Mouse (Mus musculus) embryo, embryonic 11 days (tissue): ENCODE measurements around the gene Per2.

ENCODE experiments used
- DNase-seq: peaks from one replicate; pipeline ENCODE4 v3.0.0-alpha.2; 2015

Per2 gene

DNA sequence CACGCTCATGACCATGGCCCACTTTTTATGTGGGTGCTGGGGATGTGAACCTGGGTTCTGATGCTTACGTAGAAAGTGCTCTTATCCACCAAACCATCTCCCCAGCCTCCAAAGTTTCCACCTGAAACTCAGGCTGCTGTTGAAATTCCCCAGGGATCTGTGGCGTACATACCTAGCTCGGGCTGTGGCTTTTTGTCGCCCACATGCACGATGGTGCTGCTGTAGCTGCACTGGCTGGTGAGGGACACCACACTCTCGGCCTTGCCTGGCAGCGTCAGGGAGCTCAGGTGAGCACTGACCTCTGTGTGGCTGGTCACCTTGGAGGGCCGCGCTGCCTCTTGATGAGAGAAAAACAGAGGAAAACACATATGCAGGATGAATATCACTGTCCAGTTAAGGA is 29.9 kb downstream of the Per2 start:
- DNase-seq = no peak

DNA sequence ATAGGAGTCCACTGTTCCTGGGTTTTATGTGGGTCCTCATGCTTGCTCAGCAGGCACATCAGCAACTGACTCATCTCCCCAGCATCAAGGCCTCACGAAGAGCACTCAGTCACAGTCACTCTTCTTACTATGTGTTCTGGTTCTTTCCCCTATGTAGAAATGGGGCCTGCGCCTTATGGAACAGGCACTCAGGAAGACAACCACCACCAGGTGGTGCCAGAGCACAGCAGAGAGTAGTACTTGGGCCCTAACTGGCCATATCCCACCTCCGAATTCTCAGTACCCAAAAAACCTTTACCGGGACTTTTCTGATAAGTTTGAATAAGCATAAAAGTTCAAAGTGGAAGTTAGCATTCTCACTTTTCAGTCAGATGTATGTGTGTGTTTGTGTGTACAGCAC is 30.5 kb downstream of the Per2 start:
- DNase-seq = peak; percentile 87

DNA sequence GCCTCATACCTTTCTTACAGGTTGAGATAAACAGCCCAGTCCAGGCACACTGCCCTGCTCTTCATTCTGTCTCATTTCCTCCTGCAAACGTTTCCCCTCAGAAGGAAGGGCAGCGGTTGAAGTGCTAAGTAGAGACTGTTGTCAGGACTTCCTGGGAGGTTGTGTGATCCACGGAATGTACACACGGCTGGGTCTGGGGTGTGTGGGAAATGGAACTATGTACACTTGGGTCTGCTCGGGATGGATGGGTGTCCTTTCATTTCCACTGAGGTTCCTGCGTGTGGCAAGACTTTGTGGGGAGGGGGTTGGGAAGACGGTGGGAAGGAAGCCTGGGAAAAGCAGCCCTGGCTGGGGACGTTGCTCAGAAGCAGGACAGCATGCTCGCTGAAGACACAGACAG is 32.7 kb downstream of the Per2 start:
- no peak for DNase-seq

DNA sequence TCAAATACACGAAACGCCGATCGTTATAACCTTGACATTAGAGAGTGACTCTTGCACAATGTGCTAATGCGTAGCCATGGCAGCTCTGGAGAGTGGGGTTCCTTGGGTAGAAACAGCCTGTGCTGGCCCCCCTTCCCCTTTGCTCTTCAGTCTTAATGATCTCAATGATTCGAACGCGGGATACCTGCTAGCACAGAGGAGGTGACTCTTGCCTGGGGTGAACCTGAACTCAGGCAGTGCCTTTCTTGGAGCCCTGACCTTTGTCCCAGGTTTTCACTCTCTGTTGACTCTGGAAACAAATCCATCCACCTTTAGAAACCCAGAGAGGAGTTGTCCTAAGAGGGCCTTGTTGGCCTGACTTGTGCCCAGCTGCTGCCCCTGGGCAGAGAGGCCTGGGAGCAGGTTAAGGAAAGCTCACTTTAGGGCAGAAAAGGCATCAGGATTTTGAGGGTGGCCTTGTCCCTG is 38.5 kb downstream of the Per2 start:
- no peak for DNase-seq

DNA sequence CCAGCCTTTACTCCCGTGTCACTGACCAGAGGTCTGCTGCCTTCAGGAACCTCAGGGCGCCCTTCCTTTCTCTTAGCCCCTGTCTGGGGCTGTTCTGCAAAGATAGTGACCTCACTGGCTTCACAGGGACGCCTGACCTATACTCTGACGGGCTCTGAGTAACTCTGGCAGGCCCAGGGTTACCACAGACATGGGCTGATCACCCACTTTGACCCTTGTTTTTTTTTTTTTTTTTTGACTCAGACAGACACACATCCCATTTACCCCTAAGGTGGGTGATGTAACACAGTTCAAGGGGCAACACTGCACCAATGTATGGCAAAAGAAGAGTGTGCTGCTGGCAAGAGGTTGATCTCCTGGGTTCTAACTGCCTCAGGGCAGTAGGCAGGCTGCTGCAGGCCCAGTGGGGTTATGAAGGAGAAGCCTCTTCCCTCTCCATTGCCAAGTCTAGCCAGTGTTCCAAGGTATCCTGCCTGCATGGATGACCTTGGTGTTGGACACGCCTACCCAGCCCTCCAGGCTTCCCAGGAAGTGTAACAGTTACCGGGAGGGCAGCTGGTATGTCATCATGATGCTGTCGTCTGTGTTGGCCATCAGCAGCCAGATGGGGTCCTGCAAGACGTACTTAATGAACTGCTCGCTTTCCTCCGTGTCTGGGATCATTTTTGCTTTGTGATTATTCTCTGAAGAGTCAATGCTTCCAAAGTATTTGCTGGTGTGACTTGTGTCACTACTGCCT is 39.1 kb downstream of the Per2 start:
- no peak for DNase-seq

DNA sequence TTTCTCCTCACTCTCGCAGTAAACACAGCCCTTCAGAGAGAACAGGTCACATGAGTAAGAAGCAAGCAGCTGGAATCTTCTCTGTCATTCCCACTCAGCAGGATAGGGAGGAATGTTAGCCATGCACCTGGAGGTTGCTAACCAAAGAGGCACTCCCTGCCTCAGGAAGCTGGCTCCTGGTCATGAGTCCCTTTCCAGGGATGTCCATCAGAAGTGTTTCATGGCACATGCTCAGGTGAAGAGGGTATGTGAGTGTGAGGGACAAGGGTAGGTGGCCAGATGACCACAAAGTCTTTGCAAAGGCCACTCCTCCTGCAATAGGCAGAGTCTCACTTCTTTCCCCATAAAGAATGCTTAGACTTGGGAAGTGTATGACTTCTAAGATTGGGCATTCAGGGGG is 41.1 kb downstream of the Per2 start:
- DNase-seq = no peak

DNA sequence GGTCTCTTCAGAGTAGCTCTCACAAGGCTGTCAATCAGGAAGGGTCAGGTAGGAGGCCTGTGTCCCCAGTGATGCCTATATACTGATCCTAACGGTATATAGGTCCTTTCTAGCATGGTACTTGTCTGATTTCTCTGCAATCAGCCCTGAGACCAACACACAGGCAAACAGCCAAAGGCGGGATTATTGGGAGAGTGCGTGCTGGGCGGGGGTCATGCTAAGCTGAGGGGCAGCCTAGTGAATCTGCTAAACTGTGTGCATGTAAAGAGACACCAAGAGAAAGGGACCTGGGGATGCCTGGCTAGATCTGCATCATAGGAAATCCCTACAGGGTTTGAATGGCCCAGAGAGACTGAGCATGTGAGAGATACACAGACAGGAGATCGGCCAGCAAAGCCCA is 43.8 kb downstream of the Per2 start:
- DNase-seq = no peak

DNA sequence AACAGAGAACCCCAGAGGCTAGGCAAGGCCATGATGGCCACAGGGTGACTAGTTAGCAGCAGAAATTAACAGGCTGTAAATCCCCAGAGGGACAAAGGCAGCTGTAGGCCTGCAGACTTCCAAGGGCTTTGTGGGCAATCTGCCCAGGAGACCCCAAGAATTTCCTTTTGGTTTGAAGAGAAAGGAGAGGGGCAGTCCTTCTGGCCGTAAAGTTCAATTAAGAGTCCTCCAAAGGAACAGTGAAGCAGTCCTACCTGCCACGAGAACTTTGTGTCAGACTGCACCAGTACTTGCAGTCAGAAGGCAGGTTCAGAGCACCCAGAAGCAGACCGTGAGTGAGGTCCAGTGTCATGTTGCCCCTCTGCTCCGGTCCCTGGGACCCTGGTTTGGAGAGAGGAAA is 44.2 kb downstream of the Per2 start:
- no peak for DNase-seq

DNA sequence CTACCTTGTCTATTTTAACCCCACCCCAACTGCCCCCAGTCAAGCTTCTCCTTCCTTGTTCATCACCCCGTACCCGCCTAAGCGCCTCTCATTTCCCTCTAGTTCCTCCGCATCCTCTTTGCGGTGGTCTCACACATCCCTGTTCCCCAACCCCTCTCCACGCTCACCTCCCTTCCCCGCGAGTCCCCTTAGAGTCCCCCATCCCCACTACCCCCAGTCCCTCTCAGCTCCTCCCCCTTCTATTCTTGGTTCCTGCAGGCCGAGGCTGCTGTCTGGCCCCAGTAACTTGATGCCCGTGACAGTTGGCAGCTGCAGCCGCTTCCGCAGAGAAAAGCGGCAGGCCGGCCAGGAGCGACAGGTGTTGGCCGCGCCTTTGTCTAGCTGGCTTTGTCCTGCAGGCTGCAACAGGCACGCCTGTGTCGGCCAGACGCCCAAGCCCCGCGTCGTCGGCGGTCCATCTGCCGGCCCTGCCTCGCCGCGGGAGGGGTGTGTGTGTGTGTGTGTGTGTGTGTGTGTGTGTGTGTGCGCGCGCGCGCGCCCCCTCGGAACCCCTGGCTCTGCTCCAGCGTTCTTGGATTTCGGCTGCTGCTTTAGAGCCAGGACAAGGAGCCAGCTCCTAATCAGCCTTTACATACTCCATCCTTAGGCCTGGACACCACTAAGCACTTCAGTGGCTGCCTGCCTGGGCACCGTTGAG is 45.1 kb downstream of the Per2 start, which contains the start of gene Hes6:
Gene Hes6, minus strand, starts transcription at position 141 of the 697 bp plus-strand sequence.
- DNase-seq = peak; percentile 91

DNA sequence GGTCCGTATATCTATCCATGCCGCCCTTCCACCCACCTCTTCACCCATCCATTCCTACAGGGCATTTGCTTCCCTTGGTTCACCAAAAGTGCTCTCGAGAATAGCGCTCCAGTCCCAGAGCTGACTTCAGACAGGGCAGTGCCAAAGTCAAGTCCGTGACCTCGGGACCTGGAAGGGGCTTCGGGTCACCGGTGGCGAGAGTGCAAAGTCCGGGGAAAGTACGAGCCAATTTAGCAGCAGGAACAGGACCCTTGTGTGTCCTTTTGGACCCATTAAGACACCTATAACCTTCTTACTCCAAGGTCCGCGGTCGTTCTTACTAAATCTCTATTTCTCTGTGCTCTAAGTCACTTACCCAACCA is 45.6 kb downstream of the Per2 start:
- no peak for DNase-seq

DNA sequence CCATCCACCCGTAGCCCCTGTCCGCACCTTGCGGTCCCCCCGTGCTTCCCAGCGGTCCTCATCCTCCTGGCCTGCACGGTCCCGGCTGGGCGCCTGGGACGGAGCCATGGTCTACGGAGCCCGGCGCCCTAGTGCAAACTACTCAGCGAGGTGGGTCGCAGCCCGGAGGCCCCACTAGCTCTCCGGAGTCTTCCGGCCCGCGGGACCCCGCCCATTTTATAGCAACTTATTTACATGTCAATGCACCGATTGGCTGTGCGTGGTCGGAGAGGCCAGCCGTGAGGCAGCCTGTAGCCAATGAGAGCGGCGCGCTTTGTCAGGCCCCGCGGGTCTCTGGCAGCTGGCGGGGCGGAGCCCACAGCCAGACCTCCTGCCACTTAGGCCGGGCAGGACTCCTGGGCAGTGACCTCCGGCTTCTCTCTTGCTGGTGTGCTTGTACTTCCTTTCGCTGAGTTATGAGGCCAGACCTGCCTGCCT is 46.1 kb downstream of the Per2 start:
- peak; percentile 98 for DNase-seq

DNA sequence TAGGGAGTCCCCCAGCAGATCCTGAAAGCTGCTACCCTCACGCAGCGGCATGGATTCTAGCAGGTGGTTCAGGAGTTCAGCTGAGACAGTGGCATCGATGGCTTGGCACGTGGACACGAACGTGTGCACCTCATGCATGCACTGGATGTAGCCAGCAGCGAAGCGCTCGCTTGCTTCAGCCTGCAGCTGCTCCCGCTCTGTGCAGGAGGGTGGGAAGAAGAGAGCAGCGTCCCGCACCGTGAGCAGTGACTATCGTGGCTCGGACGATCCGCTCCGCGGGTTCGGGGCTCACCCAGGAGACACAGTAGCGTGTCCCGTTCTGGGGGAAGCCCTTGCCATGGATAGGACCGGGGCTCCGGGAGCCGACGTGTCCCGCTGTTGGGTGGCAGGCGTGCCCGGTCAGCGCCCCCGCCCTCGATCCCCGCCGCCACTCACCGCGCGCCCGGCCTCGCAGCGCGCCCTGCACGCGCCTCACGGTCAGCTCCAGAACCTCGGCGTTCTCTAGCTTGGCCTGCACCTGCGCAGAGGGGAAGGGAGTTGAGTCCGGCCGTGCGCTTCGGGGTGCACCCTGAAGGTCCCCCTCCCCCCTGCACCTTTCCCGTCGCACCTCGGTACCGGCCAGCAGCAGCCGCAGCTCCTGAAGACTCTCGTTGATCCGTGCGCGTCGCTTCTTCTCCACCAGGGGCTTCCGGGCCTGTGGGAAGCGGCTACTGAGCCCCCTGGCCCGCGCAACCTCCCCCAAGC is 46.7 kb downstream of the Per2 start:
- DNase-seq = peak; percentile 40

DNA sequence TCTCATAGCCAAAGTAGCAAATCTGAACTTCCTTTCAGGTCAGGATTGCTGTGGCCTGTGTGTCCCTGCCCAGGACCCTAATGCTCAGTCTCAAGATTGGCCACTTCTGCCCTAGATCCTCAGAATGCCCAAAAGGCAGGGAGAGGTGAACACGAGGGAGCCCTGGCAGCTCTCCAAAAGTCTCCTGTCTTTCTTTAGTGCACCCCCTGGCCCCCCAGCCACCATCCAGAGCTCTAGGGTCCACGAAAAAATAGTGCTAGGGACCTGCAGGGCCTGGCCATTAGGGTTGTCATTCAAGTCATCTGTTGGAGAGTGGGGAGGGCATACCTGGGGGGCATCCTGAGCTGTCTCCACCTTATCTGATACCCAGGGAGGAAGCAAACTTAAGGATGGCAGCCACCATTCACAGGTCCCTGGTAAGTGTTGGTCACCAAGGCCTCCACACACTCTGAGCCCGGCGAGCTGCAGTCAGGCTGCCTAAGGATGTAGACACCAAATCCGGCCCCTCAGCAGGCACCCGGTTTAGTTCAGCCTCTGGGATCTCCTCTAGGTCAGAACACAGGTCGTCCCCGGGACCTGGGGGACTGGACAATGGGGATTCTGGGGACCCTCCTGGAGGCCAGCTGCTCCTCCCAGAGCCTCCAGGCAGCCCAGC is 47.4 kb downstream of the Per2 start:
- no peak for DNase-seq

DNA sequence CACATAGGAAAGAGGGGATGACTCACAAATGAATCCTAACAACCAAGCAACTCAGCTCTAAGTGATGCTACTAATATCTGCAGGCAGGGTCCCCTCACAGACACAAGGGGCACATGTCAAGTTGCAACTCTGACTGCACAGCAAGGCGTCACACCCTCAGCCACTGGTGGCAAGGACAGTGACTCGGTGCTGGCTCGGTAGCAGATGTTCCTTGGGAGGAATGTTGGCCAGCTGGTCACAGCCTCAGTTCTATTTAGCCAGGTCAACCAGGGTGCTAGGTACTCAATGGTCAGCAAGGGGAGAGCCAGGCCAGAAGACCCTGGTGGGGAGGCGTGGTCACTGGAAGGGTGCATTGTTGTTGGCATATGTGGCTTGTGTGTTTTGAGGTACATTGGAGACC is 51.3 kb downstream of the Per2 start:
- DNase-seq = no peak

DNA sequence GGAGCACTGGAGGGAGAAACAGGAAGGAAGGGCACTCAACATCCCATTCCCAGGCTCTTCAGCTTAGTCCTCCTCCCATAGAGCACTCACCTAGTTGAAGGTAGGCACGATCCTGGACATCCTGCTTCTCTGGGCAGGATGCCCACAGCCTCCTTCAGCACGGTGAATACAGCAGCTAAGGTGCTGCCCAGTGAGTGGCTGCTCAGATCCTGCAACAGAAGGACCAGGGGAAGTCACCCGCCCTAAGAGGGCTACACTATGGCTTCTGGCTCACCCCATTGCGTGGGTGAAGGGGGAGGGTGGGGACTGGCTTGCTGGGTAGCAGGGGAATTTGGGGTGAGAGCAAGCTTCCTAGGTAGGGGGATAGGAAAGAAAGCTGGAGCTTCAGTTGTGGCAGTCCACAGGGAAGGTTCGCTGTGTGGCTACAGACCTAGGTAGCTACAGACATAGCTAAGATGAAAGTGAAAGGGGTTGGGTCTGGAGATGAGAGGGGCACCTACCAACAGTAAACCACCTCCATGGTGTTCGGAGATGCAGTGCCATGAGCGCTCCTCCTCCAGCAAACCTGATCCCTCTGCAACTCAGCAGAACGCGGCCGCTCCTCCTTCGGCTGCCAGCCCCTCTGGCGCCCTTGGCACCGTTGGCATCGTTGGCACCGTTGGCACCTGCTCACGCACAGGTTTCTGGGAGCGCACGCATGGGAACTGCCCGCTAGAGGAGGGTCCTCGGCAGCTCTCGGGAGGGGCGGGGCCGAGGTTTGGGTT is 53.5 kb downstream of the Per2 start:
- no peak for DNase-seq

DNA sequence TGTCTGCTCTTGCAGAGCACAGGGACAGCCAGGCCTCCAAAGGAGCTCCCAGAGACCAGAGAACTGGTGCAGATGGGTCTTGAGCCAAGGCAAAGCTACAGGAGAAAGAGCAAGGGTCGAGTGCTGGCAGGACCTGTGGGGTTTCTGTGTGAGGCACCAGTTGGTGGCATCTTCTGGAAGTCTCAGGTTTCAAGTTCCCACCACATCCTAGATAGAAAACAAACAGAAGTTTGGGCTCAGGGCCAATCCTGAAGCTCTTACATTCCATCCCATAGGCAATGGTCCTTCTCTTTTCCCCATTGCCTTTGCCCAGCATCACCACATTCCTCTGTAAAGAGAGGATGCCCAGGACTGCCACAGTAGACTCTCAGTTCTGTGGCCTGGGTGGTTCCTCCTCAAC is 54.1 kb downstream of the Per2 start:
- DNase-seq = no peak

DNA sequence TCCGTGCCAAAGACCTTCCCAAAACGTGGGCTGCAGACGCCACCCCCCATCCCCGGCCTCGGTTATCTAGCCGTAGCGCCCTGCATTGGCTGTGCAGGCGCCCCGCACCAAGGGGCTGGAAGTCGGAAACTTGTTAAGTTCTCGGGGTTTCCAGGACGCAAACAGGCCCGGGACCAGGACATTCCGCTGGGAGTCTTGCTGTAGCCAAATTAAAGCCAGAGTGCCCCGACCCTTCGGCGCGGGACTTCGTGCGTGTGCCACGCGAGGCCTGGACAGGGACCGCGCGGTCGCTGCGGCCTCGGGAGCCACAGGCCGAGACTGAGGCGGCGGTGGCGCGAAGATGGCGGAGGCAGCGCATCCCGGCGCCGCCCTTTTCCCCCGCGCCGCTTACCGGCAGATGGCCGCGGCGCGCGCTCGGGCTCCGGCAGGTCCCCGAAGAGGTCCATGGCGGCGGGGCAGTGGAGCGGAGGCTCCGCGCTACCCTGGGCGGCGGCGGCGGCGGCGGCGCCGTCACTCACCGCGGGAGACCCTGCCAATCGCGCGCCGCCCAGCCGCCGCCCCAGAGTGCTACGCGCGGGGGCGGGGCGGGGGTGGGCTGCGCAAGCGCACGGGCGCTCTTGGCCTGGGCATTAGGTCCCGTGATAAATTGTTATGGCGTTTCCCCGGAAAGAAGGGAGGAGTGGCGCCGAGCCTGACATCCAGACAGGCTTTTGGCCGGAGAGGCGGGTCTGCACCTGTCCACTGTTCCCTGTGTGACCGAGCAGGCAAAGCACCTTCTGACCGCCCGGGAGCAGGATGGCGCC is 60.7 kb downstream of the Per2 start, which contains the start of gene Ilkap:
Gene Ilkap, minus strand, starts transcription at position 556 of the 803 bp plus-strand sequence.
- DNase-seq = peak; percentile 93

DNA sequence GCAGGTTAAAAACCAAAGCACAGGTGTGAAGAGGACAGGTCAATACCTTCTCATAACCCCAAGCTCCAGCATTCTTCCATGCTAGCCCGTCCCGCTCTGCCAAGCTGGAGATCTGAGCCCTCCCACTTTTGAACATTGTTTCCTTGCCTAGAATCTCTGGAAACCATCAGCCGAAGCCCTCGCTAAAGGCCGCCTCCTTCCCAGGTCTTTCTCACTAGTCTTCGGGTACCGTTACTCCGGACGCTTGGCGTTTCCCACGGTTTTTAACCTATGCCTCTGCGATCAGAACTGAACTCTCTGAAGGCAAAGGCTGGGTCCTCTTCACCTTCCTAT is 61.2 kb downstream of the Per2 start:
- no peak for DNase-seq

DNA sequence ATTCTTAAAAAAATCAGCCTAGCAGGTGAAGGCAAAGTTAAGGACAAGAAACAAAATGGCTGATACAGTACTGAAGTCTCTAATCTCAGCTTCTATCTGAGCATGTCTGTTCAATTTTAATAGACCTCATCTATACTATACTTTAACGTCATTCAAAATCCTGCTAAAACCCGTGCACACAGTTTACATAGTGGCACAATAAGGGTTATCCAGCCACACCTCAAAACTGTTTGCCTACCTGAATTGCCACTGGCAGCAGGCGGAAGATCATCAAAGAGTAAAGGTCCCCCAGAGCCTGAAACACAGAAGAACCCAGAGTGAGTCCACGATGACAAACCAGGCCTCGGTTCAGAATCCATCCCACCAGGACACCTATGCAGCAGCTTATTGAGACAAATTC is 68.8 kb downstream of the Per2 start:
- DNase-seq = no peak

DNA sequence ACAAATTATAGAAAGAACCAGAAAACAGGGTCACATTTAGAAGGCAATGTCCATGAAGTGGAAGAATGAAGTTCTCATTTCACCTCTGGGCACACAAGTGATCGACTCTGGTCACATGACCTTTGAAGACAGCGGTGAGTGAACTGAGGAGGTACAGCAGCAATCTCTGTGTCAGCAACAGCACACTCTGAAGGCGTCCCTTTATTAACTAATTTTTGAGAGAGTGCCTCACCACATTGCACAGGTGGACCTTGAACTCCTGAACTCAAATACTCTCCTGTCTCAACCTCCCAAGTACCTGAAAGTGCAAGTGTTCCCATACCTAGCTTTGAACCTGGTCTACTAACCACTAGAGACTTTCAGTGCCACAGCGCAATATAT is 78.0 kb downstream of the Per2 start:
- DNase-seq = no peak

DNA sequence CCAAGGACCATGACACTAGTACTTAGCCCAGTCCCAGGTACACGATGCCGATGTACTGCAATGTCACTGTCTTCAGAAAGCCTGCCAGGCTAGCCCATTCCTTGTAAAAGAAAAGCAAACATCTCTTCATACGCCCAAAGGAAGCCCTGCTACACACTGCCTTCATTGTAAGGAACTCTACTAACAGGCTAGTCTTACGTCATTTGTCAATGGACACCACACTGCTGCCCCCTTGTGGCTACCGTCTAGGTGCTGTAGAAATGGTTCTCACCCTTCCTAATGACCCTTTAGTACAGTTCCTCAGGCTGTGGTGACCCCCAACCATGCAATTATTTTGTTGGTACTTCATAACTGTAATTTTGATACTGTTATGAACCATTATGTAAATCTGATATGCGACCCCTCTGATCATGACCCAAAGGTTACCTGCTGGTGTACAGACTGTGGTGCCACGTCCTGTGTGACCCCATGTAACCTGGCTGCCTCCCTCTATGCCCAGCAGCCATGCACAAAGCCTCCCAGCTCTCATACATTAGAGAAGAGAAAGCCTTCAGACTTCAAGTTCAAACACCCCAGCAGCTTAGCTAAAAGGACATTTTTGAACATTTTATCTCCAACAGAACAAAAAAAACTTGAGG is 78.6 kb downstream of the Per2 start:
- peak; percentile 87 for DNase-seq
